Mouse (Mus musculus): ENCODE results near the gene Rmdn2. TPM values are rescaled to one million over a fixed set of nuclear protein-coding genes. Genes with fewer than 3 reads are reported as not detected.

The Rmdn2 gene
- polyA plus RNA-seq, 1 experiment from 2014 or later = 12.5 TPM

DNA sequence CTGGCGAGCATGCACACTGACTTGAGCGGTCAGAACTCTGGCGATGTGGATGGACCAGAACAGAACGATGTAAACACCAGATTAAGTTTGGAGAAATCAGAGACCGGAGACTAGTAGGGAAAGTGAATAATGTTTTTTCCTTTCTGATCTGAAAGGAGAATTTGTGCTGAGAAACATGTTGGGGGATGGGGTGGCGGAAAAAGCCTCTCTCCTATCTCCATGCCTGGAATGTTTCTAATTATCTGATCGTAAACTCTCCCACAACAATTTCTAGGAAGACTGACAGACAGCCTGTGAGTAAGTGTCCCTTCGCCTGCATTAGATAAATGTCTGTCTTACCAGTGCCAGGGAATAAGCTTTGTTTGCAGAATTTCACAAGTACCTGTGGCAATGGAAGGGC is 119.3 kb downstream of the Rmdn2 start:
- Histone ChIP-seq H3K9ac (no peak overlapping the region), H3K36me3 (no peaks in the 10 kb centered on the region), H3K9me3 (no peaks in the 10 kb centered on the region), H3K4me3 (no peak overlapping the region), H3K27me3 (peaks cover 58% of the 10 kb centered on the region), H3K27ac (no peak overlapping the region), H3K4me2 (replicated peaks) (no peak overlapping the region), H3K4me1 (peaks cover 50% of the 10 kb centered on the region)
- no peak for ATAC-seq (ENCODE audit: low FRiP score, low read depth)
- 13% methylated on average over 8 of the region's 8 CpGs for WGBS

DNA sequence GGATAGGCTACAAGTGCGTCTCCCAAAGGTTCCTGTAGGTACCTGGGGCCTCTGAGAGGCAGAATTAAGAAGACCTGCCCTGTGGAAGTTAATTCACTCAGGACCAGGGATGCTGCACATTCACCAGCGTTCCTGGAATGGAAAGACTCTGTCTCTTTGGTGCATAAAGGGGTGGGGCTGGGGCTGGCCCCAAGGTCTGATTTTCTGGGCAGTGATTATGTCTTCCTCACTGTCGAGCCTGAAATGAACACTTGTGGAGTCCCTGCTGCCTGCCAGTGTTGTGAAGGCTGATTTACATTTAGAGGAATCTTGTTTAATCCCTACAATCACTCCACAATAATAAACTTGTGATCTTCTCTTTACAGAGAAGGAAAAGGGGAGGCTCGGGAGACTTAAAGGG is 121.4 kb downstream of the Rmdn2 start:
- peaks cover 46% of the 10 kb centered on the region for H3K4me1 ChIP-seq

DNA sequence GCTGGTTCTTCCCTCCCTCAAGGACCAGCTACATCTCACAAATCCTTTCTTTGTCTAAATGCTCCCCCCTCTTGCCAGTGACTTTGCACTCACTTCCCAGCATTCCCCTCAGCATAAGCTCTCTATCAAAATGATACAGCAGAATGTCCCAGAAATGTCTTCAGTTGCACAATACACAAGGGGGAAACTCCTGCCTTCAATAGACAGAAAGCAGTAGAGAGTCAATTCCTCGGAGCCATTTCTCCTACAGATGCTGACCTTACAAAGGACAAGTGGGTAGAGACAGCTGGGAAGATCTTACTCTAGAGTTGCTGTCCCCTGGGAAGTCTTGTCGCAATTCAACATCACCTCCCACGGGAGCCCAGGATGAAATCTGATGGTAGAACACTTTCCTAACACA is 125.9 kb downstream of the Rmdn2 start:
- no peaks in the 10 kb centered on the region for H3K36me3 ChIP-seq
- ATAC-seq (ENCODE audit: low FRiP score, low read depth) = no peak
- peaks cover 50% of the 10 kb centered on the region for H3K27me3 ChIP-seq
- 72% methylated on average over 3 of the region's 3 CpGs for WGBS
- peaks cover 32% of the 10 kb centered on the region for H3K4me1 ChIP-seq
- no peaks in the 10 kb centered on the region for H3K9me3 ChIP-seq
- H3K27ac ChIP-seq = no peak overlapping the region
- H3K4me2 ChIP-seq (replicated peaks) = no peak overlapping the region
- no peak overlapping the region for H3K9ac ChIP-seq
- no peak overlapping the region for H3K4me3 ChIP-seq

More for the DNA sequence above, 121.4 kb downstream of the Rmdn2 start:
- Histone ChIP-seq H3K27me3 (peaks cover 56% of the 10 kb centered on the region), H3K36me3 (no peaks in the 10 kb centered on the region), H3K4me3 (no peak overlapping the region), H3K9me3 (no peaks in the 10 kb centered on the region), H3K4me2 (replicated peaks) (no peak overlapping the region), H3K9ac (no peak overlapping the region), H3K27ac (no peak overlapping the region)
- ATAC-seq (ENCODE audit: low FRiP score, low read depth) = no peak
- 41% methylated on average over 4 of the region's 4 CpGs for WGBS

DNA sequence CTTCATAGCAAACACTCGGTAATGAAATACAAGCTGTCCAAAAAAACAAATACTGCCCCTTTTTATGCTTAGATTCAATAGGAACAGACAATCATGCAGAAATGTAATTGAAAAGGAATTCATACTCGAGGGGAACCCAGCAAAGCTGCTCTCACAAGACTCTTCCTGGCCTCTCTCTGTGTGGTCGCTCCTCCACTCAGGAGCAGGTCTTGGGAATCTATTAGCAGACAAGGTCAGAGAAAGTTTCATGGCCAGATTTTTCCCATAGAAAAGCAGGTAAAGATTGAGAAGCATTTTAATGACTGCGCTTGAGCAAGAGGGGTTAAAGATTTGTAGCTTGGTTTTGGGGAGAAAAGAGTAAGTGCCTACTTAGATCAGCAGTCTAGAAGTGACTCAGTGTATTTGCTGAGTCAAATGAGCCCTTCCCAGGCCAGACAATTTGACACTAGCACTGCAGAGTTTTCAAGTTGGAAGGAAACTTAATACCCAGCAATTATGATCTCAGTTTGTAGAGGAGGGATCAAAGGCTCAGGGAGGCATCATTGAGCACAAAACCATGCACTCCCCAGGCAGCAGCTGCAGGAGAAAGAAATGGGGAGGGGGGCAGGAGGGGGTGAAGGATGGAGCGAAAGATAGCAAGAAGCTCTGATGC is 127.3 kb downstream of the Rmdn2 start:
- WGBS = 27% methylated on average over 5 of the region's 5 CpGs
- Histone ChIP-seq H3K4me3 (no peak overlapping the region), H3K27ac (no peak overlapping the region), H3K4me2 (replicated peaks) (no peak overlapping the region), H3K9me3 (no peaks in the 10 kb centered on the region), H3K9ac (no peak overlapping the region), H3K27me3 (peaks cover 47% of the 10 kb centered on the region), H3K4me1 (peaks cover 20% of the 10 kb centered on the region), H3K36me3 (no peaks in the 10 kb centered on the region)
- ATAC-seq (ENCODE audit: low FRiP score, low read depth) = peak; percentile 54

DNA sequence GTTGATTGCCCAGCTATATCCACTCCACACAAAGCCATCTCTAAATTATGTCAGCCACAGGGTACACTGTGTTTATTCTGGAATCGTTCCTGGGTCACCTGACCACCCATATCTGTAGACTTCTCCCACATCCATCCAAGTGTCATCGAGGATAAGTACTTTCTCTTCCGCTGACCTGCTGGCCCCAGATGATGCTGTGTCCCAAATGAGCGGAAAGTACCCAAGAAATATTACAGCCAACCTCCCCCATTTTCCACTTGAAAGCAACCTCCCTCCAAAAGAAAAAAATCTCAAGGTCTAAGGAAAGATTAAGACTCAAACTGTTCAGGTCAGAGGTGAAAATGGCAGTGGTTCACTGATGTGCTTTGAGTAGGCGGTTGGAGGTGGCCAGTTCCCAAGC is 131.0 kb downstream of the Rmdn2 start:
- H3K9me3 ChIP-seq = peaks cover 6% of the 10 kb centered on the region; the same call in 1 of the 2 replicates
- peaks cover 42% of the 10 kb centered on the region for H3K27me3 ChIP-seq
- no peak overlapping the region for H3K4me3 ChIP-seq
- H3K36me3 ChIP-seq = no peaks in the 10 kb centered on the region
- peaks cover 16% of the 10 kb centered on the region for H3K4me1 ChIP-seq
- no peak for ATAC-seq (ENCODE audit: low FRiP score, low read depth)
- WGBS = 80% methylated on average over 5 of the region's 5 CpGs
- H3K27ac ChIP-seq = no peak overlapping the region
- no peak overlapping the region for H3K4me2 ChIP-seq (replicated peaks)
- no peak overlapping the region for H3K9ac ChIP-seq

Other genes with a start within 250 kb of the Rmdn2 start
- 2.6 and 3.4 TPM in 2 replicates for gene Cyp1b1, start 103.2 kb downstream of the Rmdn2 start, polyA plus RNA-seq (2015; fragmentation: Nextera tagmentation; extraction: Ambion mirVana)